Mouse (Mus musculus) B cell, adult 2 months (primary cell): ENCODE results near the gene Sumo3.

Experiments used
- DNase-seq, 2 experiments: peaks; one replicate each; pipeline ENCODE4 v3.0.0; 2022

The Sumo3 gene

GRCm38 (mm10) chr10:77589749-77590148 is 16.1 kb upstream of the Sumo3 start:
- no peak for DNase-seq

DNA sequence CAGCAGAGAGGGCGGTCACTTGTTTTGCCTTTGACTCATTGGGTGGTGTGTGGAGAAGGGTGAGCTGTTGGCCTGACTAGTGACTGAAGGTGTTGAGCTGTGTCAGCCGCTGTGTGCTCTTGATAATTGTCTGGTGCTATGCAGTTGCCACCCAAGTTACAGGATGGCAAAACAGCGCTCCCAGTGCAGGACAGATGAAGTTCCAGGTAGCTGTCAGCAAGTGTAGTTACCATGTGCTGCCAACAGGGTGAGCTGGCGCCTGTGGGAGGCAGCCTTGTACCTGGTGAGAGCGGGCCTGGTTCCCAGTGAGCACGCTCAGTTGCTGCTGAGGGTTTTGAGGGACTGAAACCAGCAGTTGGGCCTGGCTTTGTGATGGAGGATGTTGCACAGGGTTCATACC is 15.1 kb upstream of the Sumo3 start:
- peak; percentile 71 to 74 for DNase-seq

DNA sequence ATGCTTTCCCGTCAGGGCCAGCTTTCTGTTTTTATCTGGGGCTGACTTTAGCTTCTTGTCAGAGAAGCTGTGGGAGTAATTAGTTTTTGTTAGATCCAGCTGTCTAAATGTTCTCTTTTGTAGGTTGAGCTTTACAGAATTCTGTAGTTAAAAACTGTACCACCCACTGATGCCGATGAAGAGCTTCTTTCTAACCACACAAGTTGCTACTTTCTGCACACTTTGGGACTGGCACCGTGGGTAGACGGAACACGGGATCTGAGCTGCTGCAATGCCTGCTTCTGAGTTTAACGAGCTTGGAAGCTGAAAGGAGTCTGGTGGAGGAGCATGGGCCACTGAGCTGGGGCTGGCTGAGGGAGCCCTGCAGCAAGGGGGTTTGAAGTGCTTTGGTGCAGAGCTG is 14.4 kb upstream of the Sumo3 start:
- no peak for DNase-seq

- no peak for DNase-seq
Measured at GRCm38 (mm10) chr10:77596060-77596459, 9.8 kb upstream of the Sumo3 start.

GRCm38 (mm10) chr10:77603021-77603420 is 2.9 kb upstream of the Sumo3 start:
- no peak for DNase-seq

GRCm38 (mm10) chr10:77604111-77604510 is 1.8 kb upstream of the Sumo3 start:
- peak; percentile 39 to 42 for DNase-seq

- no peak for DNase-seq
Measured at GRCm38 (mm10) chr10:77604958-77605357, 939 bp upstream of the Sumo3 start.

GRCm38 (mm10) chr10:77605368-77605767 is 529 bp upstream of the Sumo3 start:
- DNase-seq: peak in 1 of 2 experiments; percentile 58

DNA sequence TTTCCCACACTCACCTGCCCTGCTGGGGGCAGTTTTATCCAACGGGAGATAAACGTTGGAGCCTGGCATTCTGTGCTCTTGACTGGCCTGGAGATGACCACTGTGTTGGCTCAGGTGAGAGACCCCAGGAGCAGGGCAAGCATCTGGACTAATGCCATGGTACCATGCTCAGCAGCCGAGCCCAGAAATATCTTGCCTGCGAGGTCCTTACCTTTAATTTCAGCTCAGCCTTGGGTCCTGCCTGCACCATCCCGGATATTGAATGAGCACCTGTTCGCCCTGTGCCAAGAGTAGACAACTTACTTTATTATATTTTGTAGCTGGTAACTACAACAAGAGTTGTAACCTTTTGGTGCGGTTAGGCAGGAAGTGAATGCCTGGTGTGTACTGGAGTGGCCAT is 958 bp downstream of the Sumo3 start:
- DNase-seq: peak; percentile 61

DNA sequence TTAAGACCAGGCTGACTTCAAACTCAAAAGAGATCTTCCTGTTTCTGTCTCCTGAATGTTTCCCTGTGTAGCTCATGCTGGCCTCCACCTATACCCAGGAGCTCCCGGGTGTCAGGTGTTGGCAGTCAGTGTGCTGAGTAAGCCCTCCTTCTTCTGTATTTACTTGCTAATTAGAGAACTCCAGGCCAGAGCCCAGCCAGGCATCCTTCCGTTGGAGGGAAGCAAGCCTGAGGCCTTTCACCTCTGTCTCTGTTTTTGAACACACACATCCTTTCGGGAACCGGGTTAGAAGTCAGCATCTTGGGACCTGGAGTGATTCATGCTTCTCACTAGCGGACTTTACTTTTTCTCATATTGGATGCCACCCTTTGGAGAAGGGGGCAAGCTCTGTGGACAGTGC is 1.5 kb downstream of the Sumo3 start:
- peak in 1 of 2 experiments; percentile 13 for DNase-seq

DNA sequence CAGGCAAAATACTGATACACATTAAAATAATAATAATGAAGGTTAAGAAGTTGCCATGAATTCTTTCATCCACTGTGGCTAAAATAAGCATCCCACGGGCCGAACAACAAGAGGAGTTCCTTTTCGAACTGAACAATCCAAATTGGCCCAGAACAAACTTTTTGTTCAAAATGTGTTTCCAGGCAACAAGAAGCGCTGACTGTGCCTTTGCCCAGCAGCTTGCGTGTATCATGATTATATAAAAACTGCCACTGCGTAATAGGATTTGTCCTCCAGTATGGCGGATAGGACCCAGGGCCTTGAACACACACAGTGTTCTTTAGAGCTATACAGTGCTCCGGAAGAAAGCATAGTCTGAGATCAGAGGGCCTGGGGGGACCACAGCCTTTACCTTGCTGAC is 2.7 kb downstream of the Sumo3 start:
- no peak for DNase-seq

DNA sequence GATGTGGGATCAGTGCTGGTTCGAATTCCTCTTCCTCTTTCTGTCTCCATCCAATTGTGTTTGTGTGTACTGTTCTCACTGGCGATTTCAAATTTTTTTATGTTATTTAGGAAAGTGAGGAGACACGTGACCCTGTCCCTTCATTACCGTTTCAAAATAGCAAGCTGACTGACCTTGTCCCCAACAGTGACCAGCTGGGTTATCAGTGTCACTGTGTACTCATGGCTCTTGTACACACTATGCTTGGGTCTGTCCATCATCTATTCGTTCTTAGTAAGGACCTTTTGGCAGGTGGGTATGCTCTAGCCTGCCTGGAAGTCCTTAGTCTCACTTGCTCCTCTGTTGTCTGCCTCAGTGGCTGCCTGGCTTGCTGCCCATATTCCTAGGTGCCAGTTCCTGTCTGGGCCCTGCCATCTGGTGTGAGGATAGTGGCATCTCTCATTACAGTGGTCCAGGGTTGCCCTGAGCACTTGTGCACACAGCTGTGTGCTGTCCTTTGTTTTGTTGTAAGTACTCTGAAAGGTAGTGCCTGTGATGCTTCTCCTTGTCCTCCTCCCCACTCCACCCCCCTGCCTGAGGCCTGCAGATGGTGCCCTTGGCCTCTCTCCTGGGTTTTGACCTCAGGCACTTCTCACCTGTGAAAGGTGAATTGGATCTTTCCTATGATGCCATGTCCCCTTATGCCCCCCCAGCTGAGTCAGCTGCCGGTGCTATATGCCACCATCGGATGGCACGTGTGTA is 4.5 kb downstream of the Sumo3 start:
- DNase-seq: no peak

GRCm38 (mm10) chr10:77613409-77613808 is 7.5 kb downstream of the Sumo3 start:
- no peak for DNase-seq

GRCm38 (mm10) chr10:77615647-77616046 is 9.8 kb downstream of the Sumo3 start:
- DNase-seq: no peak

DNA sequence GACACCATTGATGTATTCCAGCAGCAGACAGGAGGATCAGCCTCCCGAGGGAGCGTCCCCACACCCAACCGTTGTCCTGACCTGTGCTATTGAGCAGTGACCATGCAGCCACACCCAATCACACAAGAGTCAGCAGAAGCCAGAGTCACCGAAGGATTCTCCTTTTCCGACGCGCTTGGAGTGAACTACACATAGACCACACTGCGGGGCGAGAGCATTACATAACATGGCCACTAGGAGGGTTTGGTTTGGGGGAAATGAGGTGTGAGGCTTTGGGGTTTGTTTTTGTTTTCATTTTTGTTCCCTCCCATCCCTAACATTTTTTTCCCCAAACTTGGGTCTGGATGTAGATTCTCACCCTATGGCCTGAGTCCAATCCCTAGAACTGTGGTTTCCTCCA is 10.3 kb downstream of the Sumo3 start:
- no peak for DNase-seq

- no peak for DNase-seq
Measured at GRCm38 (mm10) chr10:77616926-77617325, 11.0 kb downstream of the Sumo3 start.

GRCm38 (mm10) chr10:77621546-77621945 is 15.6 kb downstream of the Sumo3 start:
- DNase-seq: no peak

GRCm38 (mm10) chr10:77622055-77622988 is 16.4 kb downstream of the Sumo3 start, which contains the start of gene Ube2g2:
Ube2g2 (plus strand) TSS chr10:77622275.
- DNase-seq: peak; percentile 96 to 97

DNA sequence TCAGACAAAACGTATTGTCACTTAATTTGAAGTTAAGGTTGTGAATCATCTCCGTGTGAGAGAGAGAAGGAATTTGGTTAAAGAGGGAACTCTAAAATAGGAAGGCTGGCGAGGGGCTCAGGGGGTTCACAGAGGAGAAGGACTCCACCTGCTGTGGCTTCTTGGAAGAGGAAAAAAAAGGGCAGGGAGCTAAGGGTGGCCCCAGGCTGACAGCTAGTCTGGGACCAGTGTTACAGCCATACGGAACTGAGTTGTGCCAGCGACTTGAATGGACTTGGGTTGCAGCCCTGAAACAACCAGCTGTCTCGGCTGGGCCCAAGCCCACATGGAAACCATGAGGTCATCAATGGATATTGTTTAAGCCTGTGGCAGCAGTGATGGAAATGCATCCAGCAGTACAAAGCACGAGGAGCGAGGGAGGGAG is 17.2 kb downstream of the Sumo3 start:
- DNase-seq: peak; percentile 19 to 23

GRCm38 (mm10) chr10:77623639-77624400 is 17.9 kb downstream of the Sumo3 start:
- DNase-seq: no peak

- no peak for DNase-seq
Measured at GRCm38 (mm10) chr10:77624570-77624995, 18.7 kb downstream of the Sumo3 start.

DNA sequence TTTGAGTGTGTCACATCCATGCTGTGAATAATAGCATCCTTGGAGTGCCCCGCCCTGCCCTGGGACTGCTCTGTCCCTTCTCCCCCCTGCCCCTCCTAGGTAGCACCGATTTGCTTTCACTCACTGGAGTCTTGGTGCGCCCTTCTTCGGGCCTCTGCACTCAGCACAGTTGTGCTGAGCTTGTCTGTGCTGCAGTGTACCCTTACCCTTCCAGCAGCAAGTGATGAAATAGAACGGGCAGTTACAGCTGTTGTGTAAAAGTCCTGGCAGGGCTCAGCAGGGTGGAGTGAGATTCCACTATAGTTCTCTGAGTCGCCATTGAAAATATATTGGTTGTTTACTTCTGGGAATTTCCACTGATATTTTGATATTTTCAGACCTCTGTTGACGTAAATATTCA is 20.1 kb downstream of the Sumo3 start:
- no peak for DNase-seq

DNA sequence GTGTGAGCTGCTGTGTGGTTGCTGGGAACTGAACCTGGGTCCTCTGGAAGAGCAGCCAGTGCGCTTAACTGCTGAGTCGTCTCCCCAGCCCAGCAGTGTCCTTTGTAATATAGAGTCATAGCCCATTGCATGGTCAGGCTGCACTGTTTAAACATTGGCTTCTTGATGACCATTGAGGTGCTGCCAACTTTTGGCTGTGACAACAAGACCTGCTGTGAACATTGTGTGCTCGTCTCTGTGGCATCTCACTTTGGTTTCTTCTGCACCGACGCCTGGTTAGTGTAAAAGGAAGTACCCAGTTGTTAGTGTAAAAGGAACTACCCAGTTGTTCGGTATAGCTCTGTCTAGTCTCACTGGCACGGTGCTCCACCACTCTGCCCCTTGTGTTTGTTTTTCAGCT is 20.7 kb downstream of the Sumo3 start:
- DNase-seq: no peak
